Mouse (Mus musculus): ENCODE measurements around the gene Creb3l1. TPM values are rescaled to one million over a fixed set of nuclear protein-coding genes. Genes with fewer than 3 reads are reported as not detected.

The Creb3l1 gene
- polyA plus RNA-seq, 1 experiment from 2014 or later: 1.9 TPM

GRCm38 (mm10) chr2:91953825-91954224 is 70.5 kb downstream of the Creb3l1 start:
- Histone ChIP-seq H3K4me3 (no peak overlapping the region), H3K9me3 (no peaks in the 10 kb centered on the region), H3K4me1 (replicated peaks) (peaks cover 58% of the 10 kb centered on the region), H3K27ac (peak overlapping the region; percentile 5), H3K36me3 (0 out of 2 replicates have a peak, but pooled peaks cover 3% of the 10 kb centered on the region), H3K27me3 (ENCODE audit: insufficient read depth, poor library complexity, severe bottlenecking) (no peaks in the 10 kb centered on the region)
- 12% methylated on average over 5 of the region's 5 CpGs for WGBS
- no peak for DNase-seq (ENCODE audit: low spot score)

DNA sequence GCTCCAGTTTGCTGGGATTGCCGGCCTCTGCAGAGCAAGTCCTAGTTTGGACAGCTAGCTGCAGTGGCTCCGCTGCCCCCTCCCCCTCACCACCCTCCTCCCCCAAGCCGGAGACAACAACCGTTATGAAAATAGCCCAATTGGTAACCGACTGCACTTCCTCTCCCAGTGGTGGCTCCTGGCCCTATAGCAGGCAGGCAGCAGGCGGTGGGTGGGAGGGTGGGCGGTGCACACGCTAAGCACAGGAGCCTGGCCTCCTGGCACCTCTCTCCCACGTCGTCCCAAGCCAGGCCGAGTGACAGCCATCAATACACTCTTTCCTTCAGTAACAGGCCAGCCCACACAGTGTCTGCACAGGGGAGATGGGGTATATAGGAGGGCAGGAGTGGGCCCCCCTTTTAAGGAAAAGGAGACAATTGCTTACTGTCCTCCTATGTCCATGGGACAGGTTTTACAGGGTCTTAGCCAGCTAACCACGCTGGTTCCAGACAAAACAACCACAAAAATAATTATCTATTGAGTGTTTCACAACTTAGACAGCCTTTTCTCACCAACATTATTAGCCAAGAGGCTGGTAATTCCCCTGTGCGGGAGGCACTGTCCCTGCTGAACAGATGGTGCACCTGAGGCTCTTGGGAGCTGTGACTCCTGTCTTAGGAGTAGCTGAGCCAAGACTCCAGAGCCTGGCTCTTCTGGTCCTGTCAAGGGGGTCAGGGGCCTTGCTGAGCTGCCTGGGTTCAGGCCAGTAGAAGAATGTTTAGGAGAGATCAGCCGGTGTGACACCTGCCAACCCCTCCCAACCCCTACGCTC is 73.8 kb downstream of the Creb3l1 start:
- H3K9me3 ChIP-seq: no peaks in the 10 kb centered on the region
- WGBS: 22% methylated on average over 15 of the region's 15 CpGs
- H3K36me3 ChIP-seq: peaks cover 3% of the 10 kb centered on the region
- peak overlapping the region; percentile 37 for H3K4me3 ChIP-seq
- peaks cover 73% of the 10 kb centered on the region for H3K4me1 ChIP-seq (replicated peaks)
- H3K27me3 ChIP-seq (ENCODE audit: insufficient read depth, poor library complexity, severe bottlenecking): no peaks in the 10 kb centered on the region
- H3K27ac ChIP-seq: peak overlapping the region; percentile 85
- DNase-seq (ENCODE audit: low spot score): no peak

DNA sequence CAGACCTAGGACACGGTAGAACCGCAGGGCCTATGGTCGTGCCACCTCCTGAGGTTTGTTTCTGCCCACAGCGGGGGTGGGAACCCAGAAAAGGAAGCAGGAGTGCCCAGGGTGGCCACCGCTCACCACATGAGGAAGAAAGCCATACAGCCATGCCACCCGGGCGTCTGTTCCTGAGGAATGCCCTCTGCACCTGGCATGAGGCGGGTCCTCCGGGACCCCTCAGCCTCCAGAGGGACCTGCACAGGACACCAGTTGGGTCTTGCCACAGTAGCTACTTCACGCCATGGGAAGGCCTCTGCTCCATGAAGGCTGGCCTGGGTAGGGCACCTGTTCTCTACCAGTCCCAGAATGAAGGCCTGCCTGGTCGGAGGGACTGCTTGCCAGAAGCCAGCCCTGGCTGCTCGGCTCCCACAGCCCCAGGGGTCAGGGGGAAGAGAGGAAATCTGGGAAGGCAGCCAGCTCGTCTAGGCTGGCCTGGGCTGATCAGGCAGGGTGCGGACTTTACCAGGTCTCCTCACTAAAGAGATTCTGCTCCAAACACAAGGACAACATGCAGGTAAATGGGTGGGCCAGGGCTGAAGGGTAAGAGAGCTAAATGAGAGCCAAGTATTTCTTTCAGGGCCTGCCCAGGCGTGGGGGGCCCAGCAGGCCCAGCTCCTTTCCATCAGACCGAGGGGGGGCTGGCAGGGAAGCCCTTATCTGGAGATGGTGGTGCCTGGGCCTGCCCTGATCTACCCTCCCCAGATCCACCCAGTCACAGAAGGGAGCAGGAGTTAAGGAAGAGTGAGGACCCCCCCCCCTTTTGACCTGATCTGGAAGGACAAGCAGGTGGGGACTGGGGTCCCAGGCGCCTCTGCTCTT is 74.7 kb downstream of the Creb3l1 start:
- Histone ChIP-seq H3K4me1 (replicated peaks) (peaks cover 73% of the 10 kb centered on the region), H3K9me3 (no peaks in the 10 kb centered on the region), H3K27me3 (ENCODE audit: insufficient read depth, poor library complexity, severe bottlenecking) (no peaks in the 10 kb centered on the region), H3K36me3 (peaks cover 7% of the 10 kb centered on the region), H3K27ac (peak overlapping the region; percentile 85), H3K4me3 (peak overlapping the region; percentile 37)
- DNase-seq (ENCODE audit: low spot score): no peak
- 73% methylated on average over 17 of the region's 17 CpGs for WGBS

DNA sequence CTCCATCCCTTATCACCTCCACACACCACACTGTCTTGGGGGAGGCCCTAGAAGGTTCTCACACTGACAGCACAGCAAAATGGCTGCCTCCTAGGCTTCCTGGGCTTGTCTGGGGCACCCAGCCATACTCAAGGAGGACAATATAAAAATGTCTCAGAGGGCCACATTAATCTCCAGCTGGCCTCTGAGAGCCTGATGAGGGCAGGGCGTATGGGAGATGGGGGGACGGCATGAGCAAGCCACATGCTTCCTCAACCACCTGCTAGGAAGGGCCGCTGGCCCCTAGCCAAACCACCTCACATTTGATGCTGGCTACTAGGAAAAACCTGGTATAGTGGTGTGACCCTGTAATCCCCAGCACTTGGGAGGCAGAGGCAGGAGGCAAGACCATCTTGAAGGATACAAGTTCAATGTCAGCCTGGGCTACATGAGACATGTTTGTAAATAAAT is 75.5 kb downstream of the Creb3l1 start:
- Histone ChIP-seq H3K36me3 (peaks cover 7% of the 10 kb centered on the region), H3K4me1 (replicated peaks) (peaks cover 73% of the 10 kb centered on the region), H3K4me3 (no peak overlapping the region), H3K27me3 (ENCODE audit: insufficient read depth, poor library complexity, severe bottlenecking) (no peaks in the 10 kb centered on the region), H3K27ac (peak overlapping the region; percentile 85), H3K9me3 (no peaks in the 10 kb centered on the region)
- WGBS: 85% methylated on average over 3 of the region's 3 CpGs
- no peak for DNase-seq (ENCODE audit: low spot score)

DNA sequence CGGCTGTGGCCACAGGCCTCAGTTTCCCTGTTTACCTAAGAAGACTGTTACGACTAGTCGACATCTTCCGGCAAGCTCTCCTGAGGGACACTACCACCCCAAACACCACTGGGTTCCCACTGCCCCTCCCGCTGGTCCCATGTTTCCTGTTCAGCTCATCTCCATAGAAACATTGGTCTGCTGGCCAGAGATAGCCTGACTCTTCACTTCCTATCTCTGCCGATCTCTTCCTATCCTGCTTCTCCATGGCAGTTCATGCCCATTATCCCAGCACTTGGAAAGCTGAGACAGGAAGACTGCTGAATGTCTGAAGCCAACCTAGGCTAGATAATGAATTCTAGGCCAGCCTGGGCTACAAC is 76.2 kb downstream of the Creb3l1 start:
- Histone ChIP-seq H3K27ac (peak overlapping the region; percentile 80), H3K9me3 (no peaks in the 10 kb centered on the region), H3K36me3 (peaks cover 7% of the 10 kb centered on the region), H3K4me3 (peak overlapping the region; percentile 3; the same call in 1 of the 2 replicates), H3K4me1 (replicated peaks) (peaks cover 67% of the 10 kb centered on the region), H3K27me3 (ENCODE audit: insufficient read depth, poor library complexity, severe bottlenecking) (no peaks in the 10 kb centered on the region)
- 76% methylated on average over 6 of the region's 6 CpGs for WGBS
- no peak for DNase-seq (ENCODE audit: low spot score)

GRCm38 (mm10) chr2:91947397-91948150 is 76.7 kb downstream of the Creb3l1 start:
- DNase-seq (ENCODE audit: low spot score): no peak
- H3K4me3 ChIP-seq: peak overlapping the region; percentile 3; the same call in 1 of the 2 replicates
- peaks cover 66% of the 10 kb centered on the region for H3K4me1 ChIP-seq (replicated peaks)
- no peaks in the 10 kb centered on the region for H3K27me3 ChIP-seq (ENCODE audit: insufficient read depth, poor library complexity, severe bottlenecking)
- peaks cover 9% of the 10 kb centered on the region for H3K36me3 ChIP-seq
- no peaks in the 10 kb centered on the region for H3K9me3 ChIP-seq
- peak overlapping the region; percentile 80 for H3K27ac ChIP-seq
- whole genome bisulfite sequencing: 58% methylated on average over 11 of the region's 11 CpGs

GRCm38 (mm10) chr2:91946836-91947235 is 77.5 kb downstream of the Creb3l1 start:
- Histone ChIP-seq H3K4me3 (no peak overlapping the region), H3K4me1 (replicated peaks) (peaks cover 66% of the 10 kb centered on the region), H3K27me3 (ENCODE audit: insufficient read depth, poor library complexity, severe bottlenecking) (no peaks in the 10 kb centered on the region), H3K9me3 (no peaks in the 10 kb centered on the region), H3K27ac (peak overlapping the region; percentile 80), H3K36me3 (peaks cover 16% of the 10 kb centered on the region)
- 82% methylated on average over 6 of the region's 6 CpGs for WGBS
- no peak for DNase-seq (ENCODE audit: low spot score)

GRCm38 (mm10) chr2:91945483-91945882 is 78.8 kb downstream of the Creb3l1 start, which contains the start of gene Gm9821:
Gm9821 (plus strand) TSS chr2:91945703.
- WGBS: 81% methylated on average over 18 of the region's 18 CpGs
- H3K27ac ChIP-seq: peak within 1 kb of the TSS; percentile 80
- no peak for DNase-seq (ENCODE audit: low spot score)

DNA sequence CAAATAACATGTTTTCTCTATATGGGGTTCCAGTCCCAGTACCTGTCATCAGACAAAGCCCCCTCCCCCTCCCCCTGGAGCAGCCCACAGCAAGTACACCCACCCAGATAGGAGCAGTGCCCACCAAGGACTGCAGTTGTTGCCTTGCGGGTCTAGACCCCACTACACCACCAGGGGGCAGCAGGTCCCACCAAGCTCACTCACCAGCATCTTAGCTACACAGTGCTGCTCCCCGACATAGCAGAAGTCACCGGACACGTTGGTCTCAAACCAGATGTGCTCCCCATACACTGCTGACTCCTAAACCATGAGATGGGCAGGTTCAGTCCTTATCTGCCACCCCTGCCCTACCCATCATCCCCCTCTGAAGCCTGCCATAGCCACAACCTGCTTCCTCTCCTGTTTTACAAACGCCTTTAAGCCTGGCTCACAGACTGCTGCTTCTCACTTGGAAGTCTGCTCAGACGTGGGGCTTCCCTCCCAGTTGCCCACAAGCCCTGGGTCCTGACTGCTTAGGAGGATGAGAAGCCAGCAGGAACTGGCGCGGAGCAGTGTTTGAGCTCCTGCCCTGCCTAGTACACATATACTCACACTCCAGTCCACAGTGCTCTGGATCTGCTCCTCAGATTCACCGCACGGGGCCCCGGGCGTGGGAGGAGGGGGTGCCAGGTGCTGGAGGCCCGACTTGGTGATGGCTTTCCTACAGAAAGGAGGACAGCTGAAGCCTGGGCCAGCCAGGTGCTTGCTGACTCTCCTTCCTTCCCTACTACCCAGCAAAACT is 79.9 kb downstream of the Creb3l1 start:
- no peak overlapping the region for H3K4me3 ChIP-seq
- WGBS: 47% methylated on average over 13 of the region's 13 CpGs
- no peaks in the 10 kb centered on the region for H3K9me3 ChIP-seq
- peaks cover 58% of the 10 kb centered on the region for H3K4me1 ChIP-seq (replicated peaks)
- peaks cover 33% of the 10 kb centered on the region for H3K36me3 ChIP-seq
- DNase-seq (ENCODE audit: low spot score): peak; percentile 83
- H3K27ac ChIP-seq: peak overlapping the region; percentile 26
- H3K27me3 ChIP-seq (ENCODE audit: insufficient read depth, poor library complexity, severe bottlenecking): no peaks in the 10 kb centered on the region

More at GRCm38 (mm10) chr2:91945483-91945882, 78.8 kb downstream of the Creb3l1 start, which contains the start of gene Gm9821:
- H3K36me3 ChIP-seq: peaks cover 22% of the 10 kb centered on the region
- H3K27me3 ChIP-seq (ENCODE audit: insufficient read depth, poor library complexity, severe bottlenecking): no peaks in the 10 kb centered on the region
- H3K9me3 ChIP-seq: no peaks in the 10 kb centered on the region
- H3K4me1 ChIP-seq (replicated peaks): peaks cover 64% of the 10 kb centered on the region
- H3K4me3 ChIP-seq: no peak within 1 kb of the TSS

- H3K9me3 ChIP-seq: no peaks in the 10 kb centered on the region
- H3K4me3 ChIP-seq: no peak overlapping the region
- DNase-seq (ENCODE audit: low spot score): no peak
- H3K27ac ChIP-seq: no peak overlapping the region
- H3K27me3 ChIP-seq (ENCODE audit: insufficient read depth, poor library complexity, severe bottlenecking): no peaks in the 10 kb centered on the region
- H3K36me3 ChIP-seq: peaks cover 53% of the 10 kb centered on the region
- peaks cover 41% of the 10 kb centered on the region for H3K4me1 ChIP-seq (replicated peaks)
- WGBS: 75% methylated on average over 6 of the region's 6 CpGs
Observed at GRCm38 (mm10) chr2:91942356-91942755, 81.9 kb downstream of the Creb3l1 start.

DNA sequence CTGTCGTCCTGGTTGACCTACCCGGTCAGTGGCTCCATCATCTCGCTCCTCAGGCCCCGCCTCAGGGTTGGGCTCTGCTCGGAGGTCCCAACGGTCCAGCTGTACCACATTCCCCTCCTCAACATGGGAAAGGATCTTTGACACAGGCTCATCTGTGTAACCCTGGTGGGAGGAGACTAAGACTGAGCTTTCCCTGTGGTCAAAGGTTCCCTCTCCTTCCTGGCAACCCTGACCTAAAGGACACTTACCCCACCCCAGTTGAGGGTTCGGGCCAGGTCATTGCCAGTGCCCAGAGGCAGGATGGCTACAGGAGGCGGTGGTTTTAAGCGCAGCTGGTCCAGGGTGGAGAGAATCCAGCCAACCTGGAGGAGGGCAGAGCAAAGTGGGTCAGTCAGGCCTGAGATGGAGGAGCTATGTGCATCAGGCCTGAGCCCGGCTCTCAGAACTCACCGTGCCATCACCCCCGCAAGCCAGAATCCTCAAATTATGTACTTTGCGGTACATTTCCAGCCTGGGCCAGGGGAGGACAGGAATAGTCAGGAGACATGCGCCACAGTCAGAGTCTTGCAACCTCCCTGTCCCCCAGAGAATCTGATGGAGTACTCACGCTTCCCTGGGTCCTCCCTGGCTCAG is 84.9 kb downstream of the Creb3l1 start:
- no peaks in the 10 kb centered on the region for H3K9me3 ChIP-seq
- H3K36me3 ChIP-seq: peaks cover 75% of the 10 kb centered on the region
- no peak for DNase-seq (ENCODE audit: low spot score)
- H3K27ac ChIP-seq: no peak overlapping the region
- no peak overlapping the region for H3K4me3 ChIP-seq
- peaks cover 46% of the 10 kb centered on the region for H3K4me1 ChIP-seq (replicated peaks)
- WGBS: 84% methylated on average over 15 of the region's 15 CpGs
- no peaks in the 10 kb centered on the region for H3K27me3 ChIP-seq (ENCODE audit: insufficient read depth, poor library complexity, severe bottlenecking)

Measured in hindbrain, embryonic 10.5 days (tissue).